Mouse (Mus musculus): ENCODE results near the gene Smndc1. TPM values are rescaled to one million over a fixed set of nuclear protein-coding genes. Genes with fewer than 3 reads are reported as not detected.

Smndc1 gene
- polyA plus RNA-seq, 1 experiment = 77.6 TPM

- Histone ChIP-seq H3K4me3 (ENCODE audit: low read depth, low read length) (peak overlapping the region; percentile 73), H3K36me3 (ENCODE audit: control insufficient read depth, insufficient read depth, low read length, poor library complexity, severe bottlenecking) (peaks cover 43% of the 10 kb centered on the region), H3K9ac (ENCODE audit: low read depth, poor library complexity, severe bottlenecking) (peak overlapping the region; percentile 95), H3K27me3 (ENCODE audit: control insufficient read depth, insufficient read depth, low read length, poor library complexity, severe bottlenecking) (no peaks in the 10 kb centered on the region), H3K27ac (ENCODE audit: insufficient read depth, low read length) (no peak overlapping the region), H3K4me1 (ENCODE audit: control insufficient read depth, insufficient read depth, low read length) (no peaks in the 10 kb centered on the region), H3K9me3 (replicated peaks; ENCODE audit: control insufficient read depth, insufficient read depth, low read length, poor library complexity, severe bottlenecking) (no peaks in the 10 kb centered on the region)
- TF ChIP-seq EP300 (IDR thresholded peaks at IDR 0.05; ENCODE audit: insufficient read depth, low read depth, low read length) (no peak), CTCF (IDR thresholded peaks at IDR 0.05; ENCODE audit: low read depth, low read length) (no peak), POLR2A (IDR thresholded peaks at IDR 0.05; ENCODE audit: insufficient read depth, low read length) (no peak)
These were observed 961 bp downstream of the Smndc1 start for GRCm38 (mm10) chr19:53389417-53389816.

GRCm38 (mm10) chr19:53383336-53383735 lies 7.0 kb downstream of the Smndc1 start:
- Histone ChIP-seq H3K9ac (ENCODE audit: low read depth, poor library complexity, severe bottlenecking) (no peak overlapping the region), H3K36me3 (ENCODE audit: control insufficient read depth, insufficient read depth, low read length, poor library complexity, severe bottlenecking) (peaks cover 88% of the 10 kb centered on the region)

GRCm38 (mm10) chr19:53378421-53378820 lies 12.0 kb downstream of the Smndc1 start:
- Histone ChIP-seq H3K27me3 (ENCODE audit: control insufficient read depth, insufficient read depth, low read length, poor library complexity, severe bottlenecking) (no peaks in the 10 kb centered on the region), H3K27ac (ENCODE audit: insufficient read depth, low read length) (peak overlapping the region; percentile 3; the same call in 1 of the 2 replicates), H3K4me1 (ENCODE audit: control insufficient read depth, insufficient read depth, low read length) (no peaks in the 10 kb centered on the region), H3K36me3 (ENCODE audit: control insufficient read depth, insufficient read depth, low read length, poor library complexity, severe bottlenecking) (peaks cover 67% of the 10 kb centered on the region), H3K4me3 (ENCODE audit: low read depth, low read length) (no peak overlapping the region), H3K9ac (ENCODE audit: low read depth, poor library complexity, severe bottlenecking) (no peak overlapping the region), H3K9me3 (replicated peaks; ENCODE audit: control insufficient read depth, insufficient read depth, low read length, poor library complexity, severe bottlenecking) (no peaks in the 10 kb centered on the region)
- TF ChIP-seq EP300 (IDR thresholded peaks at IDR 0.05; ENCODE audit: insufficient read depth, low read depth, low read length) (no peak), POLR2A (IDR thresholded peaks at IDR 0.05; ENCODE audit: insufficient read depth, low read length) (no peak), CTCF (IDR thresholded peaks at IDR 0.05; ENCODE audit: low read depth, low read length) (no peak)

More at GRCm38 (mm10) chr19:53383336-53383735, 7.0 kb downstream of the Smndc1 start:
- Histone ChIP-seq H3K27ac (ENCODE audit: insufficient read depth, low read length) (no peak overlapping the region), H3K27me3 (ENCODE audit: control insufficient read depth, insufficient read depth, low read length, poor library complexity, severe bottlenecking) (no peaks in the 10 kb centered on the region), H3K4me3 (ENCODE audit: low read depth, low read length) (no peak overlapping the region), H3K4me1 (ENCODE audit: control insufficient read depth, insufficient read depth, low read length) (no peaks in the 10 kb centered on the region), H3K9me3 (replicated peaks; ENCODE audit: control insufficient read depth, insufficient read depth, low read length, poor library complexity, severe bottlenecking) (no peaks in the 10 kb centered on the region)
- no peak for TF ChIP-seq POLR2A (IDR thresholded peaks at IDR 0.05; ENCODE audit: insufficient read depth, low read length)
- TF ChIP-seq CTCF (IDR thresholded peaks at IDR 0.05; ENCODE audit: low read depth, low read length) = no peak
- no peak for TF ChIP-seq EP300 (IDR thresholded peaks at IDR 0.05; ENCODE audit: insufficient read depth, low read depth, low read length)

GRCm38 (mm10) chr19:53377652-53378051 lies 12.7 kb downstream of the Smndc1 start:
- H3K9ac ChIP-seq (ENCODE audit: low read depth, poor library complexity, severe bottlenecking) = no peak overlapping the region
- H3K4me3 ChIP-seq (ENCODE audit: low read depth, low read length) = no peak overlapping the region
- no peaks in the 10 kb centered on the region for H3K4me1 ChIP-seq (ENCODE audit: control insufficient read depth, insufficient read depth, low read length)
- TF ChIP-seq CTCF (IDR thresholded peaks at IDR 0.05; ENCODE audit: low read depth, low read length) = no peak
- no peak for TF ChIP-seq POLR2A (IDR thresholded peaks at IDR 0.05; ENCODE audit: insufficient read depth, low read length)
- no peak for TF ChIP-seq EP300 (IDR thresholded peaks at IDR 0.05; ENCODE audit: insufficient read depth, low read depth, low read length)
- H3K27ac ChIP-seq (ENCODE audit: insufficient read depth, low read length) = no peak overlapping the region
- H3K36me3 ChIP-seq (ENCODE audit: control insufficient read depth, insufficient read depth, low read length, poor library complexity, severe bottlenecking) = peaks cover 63% of the 10 kb centered on the region
- H3K27me3 ChIP-seq (ENCODE audit: control insufficient read depth, insufficient read depth, low read length, poor library complexity, severe bottlenecking) = no peaks in the 10 kb centered on the region
- H3K9me3 ChIP-seq (replicated peaks; ENCODE audit: control insufficient read depth, insufficient read depth, low read length, poor library complexity, severe bottlenecking) = no peaks in the 10 kb centered on the region

- H3K9ac ChIP-seq (ENCODE audit: low read depth, poor library complexity, severe bottlenecking) = no peak overlapping the region
- no peaks in the 10 kb centered on the region for H3K27me3 ChIP-seq (ENCODE audit: control insufficient read depth, insufficient read depth, low read length, poor library complexity, severe bottlenecking)
- peaks cover 49% of the 10 kb centered on the region for H3K36me3 ChIP-seq (ENCODE audit: control insufficient read depth, insufficient read depth, low read length, poor library complexity, severe bottlenecking)
- H3K4me3 ChIP-seq (ENCODE audit: low read depth, low read length) = no peak overlapping the region
- TF ChIP-seq POLR2A (IDR thresholded peaks at IDR 0.05; ENCODE audit: insufficient read depth, low read length) = no peak
- TF ChIP-seq CTCF (IDR thresholded peaks at IDR 0.05; ENCODE audit: low read depth, low read length) = no peak
- TF ChIP-seq EP300 (IDR thresholded peaks at IDR 0.05; ENCODE audit: insufficient read depth, low read depth, low read length) = no peak
- H3K27ac ChIP-seq (ENCODE audit: insufficient read depth, low read length) = no peak overlapping the region
- H3K9me3 ChIP-seq (replicated peaks; ENCODE audit: control insufficient read depth, insufficient read depth, low read length, poor library complexity, severe bottlenecking) = no peaks in the 10 kb centered on the region
- H3K4me1 ChIP-seq (ENCODE audit: control insufficient read depth, insufficient read depth, low read length) = no peaks in the 10 kb centered on the region
These were observed 14.6 kb downstream of the Smndc1 start for GRCm38 (mm10) chr19:53375816-53376215.

GRCm38 (mm10) chr19:53375299-53375698 lies 15.1 kb downstream of the Smndc1 start:
- no peaks in the 10 kb centered on the region for H3K9me3 ChIP-seq (replicated peaks; ENCODE audit: control insufficient read depth, insufficient read depth, low read length, poor library complexity, severe bottlenecking)
- H3K36me3 ChIP-seq (ENCODE audit: control insufficient read depth, insufficient read depth, low read length, poor library complexity, severe bottlenecking) = peaks cover 44% of the 10 kb centered on the region
- no peak overlapping the region for H3K4me3 ChIP-seq (ENCODE audit: low read depth, low read length)
- H3K9ac ChIP-seq (ENCODE audit: low read depth, poor library complexity, severe bottlenecking) = no peak overlapping the region
- peaks cover under 1% of the 10 kb centered on the region for H3K4me1 ChIP-seq (ENCODE audit: control insufficient read depth, insufficient read depth, low read length)
- TF ChIP-seq EP300 (IDR thresholded peaks at IDR 0.05; ENCODE audit: insufficient read depth, low read depth, low read length) (no peak), POLR2A (IDR thresholded peaks at IDR 0.05; ENCODE audit: insufficient read depth, low read length) (no peak), CTCF (IDR thresholded peaks at IDR 0.05; ENCODE audit: low read depth, low read length) (no peak)
- H3K27me3 ChIP-seq (ENCODE audit: control insufficient read depth, insufficient read depth, low read length, poor library complexity, severe bottlenecking) = no peaks in the 10 kb centered on the region
- no peak overlapping the region for H3K27ac ChIP-seq (ENCODE audit: insufficient read depth, low read length)

Data from ES-Bruce4 (cell line).